Mouse (Mus musculus) spleen, postnatal 14 days (tissue): Measurements from ENCODE around the gene Fyb2.
"Not testable (repeated sequence)": the region's sequence is repeated elsewhere in the genome, so short reads cannot be mapped to it uniquely, and the experiment has no call there.

ENCODE experiments used
- DNase-seq, 2 experiments: peaks; one replicate each; pipeline ENCODE4 v3.0.0; 2021 to 2022; ENCODE audit warnings: low spot score in 2 of 2

Fyb2 gene

DNA sequence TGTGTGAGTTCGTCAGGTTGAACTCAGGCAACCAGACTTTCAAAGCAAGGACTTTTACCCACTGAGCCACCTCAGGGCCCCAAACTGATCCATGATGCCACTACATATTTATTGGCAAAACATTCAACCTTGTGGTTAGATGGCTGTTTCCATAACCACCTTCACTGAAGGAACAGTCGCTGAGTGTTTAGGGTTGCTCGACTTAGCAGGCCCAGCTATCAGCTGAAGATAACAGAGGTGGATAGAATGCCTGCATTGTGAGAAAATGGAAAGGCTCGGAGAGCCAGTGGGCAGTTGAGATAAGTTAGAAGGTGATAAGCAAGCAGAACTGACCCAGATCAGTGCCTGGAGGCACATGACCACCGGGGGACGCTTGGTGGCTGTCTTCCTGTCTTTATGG is 26.3 kb downstream of the Fyb2 start:
- no peak for DNase-seq

DNA sequence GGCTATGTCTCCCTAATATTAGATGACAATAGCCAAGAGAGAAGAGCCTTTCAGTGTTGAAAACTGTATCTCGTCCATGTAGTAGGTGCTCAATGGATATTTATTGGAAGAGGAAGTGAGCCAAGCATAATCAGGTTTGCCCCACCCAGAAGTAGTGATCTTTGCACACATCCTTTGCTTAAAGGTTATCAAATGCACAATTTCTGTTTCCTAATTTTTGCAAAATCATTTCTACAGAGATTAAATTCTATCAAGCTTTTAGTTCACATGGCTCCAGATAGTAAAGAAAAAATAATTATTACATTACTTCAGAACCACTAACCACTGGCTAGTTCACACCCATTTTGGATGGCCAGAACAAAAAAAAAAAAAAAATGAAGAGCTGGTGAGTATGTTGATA is 28.6 kb downstream of the Fyb2 start:
- DNase-seq, result no peak

DNA sequence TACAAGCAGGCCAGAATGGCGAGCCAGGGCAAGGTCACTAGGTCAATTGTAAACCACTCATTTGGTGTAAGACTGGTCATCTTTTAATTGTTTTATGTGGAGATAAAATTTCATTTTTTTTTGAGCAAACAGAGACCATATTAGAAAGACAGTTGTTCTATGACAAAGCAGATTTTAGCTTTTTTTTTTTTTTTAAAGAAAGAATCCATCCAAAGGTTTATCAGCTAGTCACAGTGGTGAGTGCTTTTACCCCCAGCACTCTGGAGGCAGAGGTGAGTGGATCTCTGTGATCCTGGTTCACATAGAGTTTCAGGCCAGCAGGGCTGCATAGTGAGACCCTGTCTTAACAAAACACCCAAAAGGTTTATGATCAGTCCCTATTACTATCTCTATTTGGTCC is 31.2 kb downstream of the Fyb2 start:
- no peak for DNase-seq

DNA sequence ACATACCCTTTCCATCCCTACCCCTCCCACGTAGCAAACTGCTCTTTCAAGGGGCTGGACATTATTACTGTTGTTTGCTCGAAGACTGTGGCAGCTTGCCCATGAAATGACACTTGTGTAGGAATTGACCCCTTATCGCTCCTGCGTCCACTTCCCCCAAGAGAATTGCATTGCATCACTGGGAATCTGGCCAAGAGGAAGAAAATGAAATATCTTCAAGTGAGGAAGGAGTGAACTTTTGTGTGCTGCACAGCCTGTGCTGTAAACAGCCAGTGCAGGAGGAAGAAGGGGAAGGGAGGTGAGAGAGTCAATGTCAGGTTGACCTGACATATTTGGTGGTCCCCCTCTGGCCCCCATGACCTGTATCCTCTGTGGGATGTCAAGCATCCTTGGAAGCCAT is 35.6 kb downstream of the Fyb2 start:
- DNase-seq, result no peak

DNA sequence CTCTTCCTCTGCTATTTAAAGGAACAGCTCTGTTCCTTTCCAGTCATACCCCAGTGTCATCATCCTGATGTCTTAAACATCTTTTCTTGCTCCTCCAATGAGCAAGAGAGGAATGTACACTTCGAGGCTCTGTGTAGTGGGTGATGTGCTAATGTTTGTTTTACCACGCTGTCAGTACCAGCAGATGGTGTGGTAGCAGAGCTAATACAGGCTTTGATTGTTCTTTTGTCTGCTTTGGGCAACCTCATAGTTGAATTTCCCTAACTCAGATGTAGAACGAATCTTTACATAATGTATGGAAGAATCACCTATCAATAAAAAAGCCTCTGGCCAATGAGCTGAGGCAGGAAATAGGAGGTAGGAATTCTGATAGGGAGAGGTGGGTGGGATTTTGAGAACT is 36.0 kb downstream of the Fyb2 start:
- DNase-seq, result no peak

DNA sequence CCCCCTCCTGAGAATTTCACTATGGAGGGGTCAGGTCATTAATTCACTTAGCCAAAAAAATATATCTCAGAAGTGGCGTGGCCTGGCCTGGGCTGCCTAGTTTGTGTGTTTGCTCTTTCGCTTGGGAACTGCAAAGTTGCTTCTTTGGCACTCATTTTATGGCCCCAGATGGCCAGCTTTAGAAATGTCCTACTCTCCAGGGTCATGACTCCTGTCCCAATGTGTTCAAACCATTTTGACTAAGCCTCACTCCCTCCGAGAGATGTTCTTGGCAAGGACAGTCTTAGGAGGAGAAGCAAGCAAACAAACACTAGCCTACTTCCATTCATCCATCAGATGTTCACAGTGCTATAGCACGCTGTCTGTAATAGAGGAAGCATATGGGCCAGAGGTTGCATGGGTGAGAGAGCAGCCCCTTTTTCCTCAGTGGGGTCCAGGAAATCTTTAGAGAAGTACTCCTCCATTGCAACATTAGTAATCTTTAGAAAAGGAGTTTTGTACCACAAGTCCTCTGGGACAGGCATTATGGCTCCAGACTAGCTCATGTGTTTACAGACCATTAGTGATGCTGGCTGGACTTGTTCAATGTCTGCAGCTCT is 38.1 kb downstream of the Fyb2 start:
- DNase-seq, result no peak

DNA sequence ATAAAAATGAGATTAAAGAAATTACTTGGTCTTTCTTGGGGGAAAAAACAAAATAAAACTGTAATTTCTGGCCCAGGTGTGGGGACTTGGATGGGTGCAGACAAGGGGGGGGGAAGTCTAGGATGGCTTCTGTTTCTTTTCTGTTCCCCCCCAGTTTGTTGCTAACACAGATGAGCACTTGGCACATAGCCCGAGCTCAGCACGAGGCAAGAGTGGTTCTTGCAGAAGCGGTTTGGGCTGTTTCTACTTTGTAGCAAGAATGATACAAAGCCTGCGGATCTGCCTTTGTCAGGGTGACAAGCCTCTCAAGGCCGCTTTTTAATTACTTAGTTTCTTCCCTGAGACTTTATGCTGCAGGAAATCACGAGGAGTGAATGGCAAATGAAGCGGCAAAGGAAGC is 43.4 kb downstream of the Fyb2 start:
- DNase-seq, result no peak

DNA sequence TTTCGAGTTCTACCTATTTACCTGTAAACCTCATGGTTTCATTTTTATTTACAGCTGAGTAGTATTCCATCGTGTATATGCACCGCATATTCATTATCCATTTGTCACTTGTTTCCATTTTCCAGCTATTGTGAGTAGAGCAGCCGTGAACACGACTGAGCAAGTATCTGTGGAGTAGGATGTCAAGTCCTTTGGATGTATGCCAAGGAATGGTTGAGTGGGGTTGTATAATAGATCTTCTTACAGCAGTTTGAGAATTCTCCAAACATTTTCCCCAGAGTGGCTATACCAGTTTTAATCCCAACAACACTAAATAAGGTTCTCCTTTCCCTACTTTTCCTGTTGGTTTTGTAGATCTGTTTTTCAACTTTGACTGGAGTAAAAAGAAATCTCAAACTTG is 48.2 kb downstream of the Fyb2 start:
- DNase-seq, result no peak

DNA sequence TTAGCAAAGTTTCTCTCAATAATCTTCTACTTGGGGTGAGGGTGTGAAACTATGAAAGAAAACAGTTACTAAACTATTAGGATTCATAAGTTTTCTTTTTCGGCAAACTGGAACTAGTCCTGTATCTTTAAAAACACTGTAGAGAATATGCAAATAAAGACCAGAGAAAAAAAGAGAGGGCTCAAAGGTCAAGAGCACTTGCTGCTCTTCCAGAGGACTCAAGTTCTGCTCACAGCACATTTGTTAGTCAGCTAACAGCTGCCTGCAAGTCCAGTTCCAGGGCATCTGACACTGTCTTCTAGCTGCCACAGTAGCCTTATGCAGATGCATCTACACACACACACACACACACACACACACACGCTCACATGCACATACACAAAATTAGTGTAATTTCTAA is 59.4 kb downstream of the Fyb2 start:
- DNase-seq, result no peak

DNA sequence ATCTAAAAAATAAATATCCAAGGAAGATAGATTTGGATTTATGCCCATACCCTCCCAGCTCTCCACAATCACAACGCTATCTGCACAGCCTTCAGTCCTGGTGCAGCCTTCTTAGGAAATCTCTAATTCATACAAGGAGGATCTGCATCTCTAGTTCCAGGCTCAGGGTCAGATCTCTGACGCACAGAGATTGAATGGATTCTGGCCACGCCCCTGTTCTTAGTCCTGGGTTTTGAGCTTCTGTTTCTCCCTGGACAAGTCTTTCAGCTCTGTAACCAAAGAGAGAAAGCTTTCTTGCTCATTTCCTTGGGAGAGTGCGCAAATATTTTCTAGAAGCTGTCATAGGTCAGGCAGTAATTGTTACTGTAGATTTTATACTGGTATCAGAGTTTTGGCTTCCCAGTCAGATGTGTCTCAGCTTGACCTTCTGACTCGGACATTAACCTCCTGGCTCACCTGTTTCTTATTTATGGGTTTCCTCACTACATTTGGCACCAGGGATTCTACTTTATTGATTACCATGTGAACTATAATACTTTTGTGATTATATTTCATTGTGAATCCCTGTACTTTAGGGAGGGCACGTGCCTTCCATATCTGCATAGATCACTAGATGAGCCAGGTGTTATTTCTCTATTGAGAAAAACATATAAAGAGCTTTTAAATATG is 62.0 kb downstream of the Fyb2 start:
- no peak for DNase-seq

DNA sequence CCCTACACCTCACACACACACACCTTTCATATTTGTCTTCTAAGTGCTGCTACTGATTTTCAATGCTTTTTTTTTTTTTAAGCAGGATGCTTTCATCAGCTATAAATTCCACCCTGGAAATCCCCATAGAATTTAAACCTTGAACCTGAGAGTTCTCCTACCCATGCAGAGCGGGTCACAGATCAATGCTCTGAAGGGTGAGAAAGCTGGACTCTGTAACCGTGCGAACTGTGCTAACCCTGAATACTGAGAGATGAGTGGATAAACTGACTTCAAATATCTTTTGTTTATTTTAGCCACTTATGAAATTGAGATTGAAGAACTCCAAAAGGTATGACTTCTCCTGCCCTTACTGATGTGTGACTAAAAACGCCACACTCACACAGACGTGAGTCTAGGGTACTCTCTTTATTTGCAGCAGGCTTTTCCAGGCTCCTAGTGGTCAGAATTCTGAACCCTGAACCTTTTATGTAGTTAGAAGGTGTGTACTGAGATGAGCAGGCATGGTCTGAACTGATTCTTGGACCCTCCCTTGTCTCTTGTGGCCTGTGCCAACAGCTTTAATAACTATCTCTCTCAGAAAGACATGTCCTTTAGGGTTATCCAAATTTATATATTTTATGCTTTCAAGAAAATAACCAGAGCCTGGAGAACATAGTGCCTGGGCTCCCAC is 72.8 kb downstream of the Fyb2 start:
- DNase-seq, result no peak

DNA sequence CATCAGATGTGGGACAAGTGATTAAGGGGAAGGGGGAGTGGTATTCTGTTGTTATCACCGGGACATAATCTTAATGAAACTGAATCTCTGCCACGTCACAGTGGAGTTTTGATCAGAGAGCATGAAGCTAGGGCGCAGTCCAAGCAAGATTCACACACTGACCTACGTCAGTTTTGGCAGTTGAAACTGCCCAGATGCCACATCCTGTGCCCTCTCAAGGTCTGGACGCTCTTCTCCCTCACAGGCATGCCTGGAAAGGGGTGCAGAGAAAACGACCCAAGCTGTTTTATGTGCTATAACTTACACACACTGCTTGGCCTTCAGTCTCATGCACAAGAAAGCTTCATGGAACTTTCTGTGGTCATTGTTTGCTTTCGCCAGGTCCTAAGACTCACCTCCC is 74.4 kb downstream of the Fyb2 start:
- DNase-seq, result no peak

DNA sequence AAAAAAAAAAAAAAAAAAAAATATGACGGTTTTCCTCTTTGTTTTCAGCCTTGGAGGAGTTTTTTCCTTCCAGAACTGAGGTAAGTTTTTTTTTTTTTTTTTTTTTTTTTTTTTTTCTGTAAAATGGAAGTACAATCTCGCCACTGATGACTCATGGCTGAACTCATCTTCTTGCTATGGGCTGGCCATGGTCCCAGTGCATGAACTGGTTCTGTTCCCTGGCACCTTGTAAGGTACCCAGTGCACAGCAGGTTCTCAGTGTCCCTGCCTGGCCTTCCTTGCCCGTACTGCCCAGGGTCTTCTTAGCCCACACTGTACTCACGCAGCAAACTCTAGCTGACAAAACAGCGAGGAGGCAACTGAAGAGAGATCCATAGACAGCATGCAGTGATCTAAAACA is 74.8 kb downstream of the Fyb2 start:
- DNase-seq, result no peak

DNA sequence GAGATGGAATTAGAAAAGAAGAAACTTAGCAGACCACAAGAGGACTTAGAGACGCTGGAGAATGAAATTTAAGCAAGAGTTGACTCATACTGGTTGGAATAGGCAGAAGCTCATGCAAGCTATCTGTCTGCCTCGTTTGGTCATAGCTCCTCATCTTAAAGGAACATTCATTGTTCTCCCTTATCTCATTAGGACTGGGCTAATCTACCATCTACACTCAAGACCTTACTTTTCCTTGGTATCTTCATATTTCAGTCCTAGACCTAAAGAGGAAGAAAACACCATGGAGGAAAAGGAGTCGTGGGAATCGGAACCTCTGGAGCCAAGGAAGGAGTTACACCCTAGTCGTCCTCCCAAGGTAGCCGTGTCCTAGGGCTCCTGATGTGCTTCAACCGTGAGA is 75.5 kb downstream of the Fyb2 start:
- no peak for DNase-seq

DNA sequence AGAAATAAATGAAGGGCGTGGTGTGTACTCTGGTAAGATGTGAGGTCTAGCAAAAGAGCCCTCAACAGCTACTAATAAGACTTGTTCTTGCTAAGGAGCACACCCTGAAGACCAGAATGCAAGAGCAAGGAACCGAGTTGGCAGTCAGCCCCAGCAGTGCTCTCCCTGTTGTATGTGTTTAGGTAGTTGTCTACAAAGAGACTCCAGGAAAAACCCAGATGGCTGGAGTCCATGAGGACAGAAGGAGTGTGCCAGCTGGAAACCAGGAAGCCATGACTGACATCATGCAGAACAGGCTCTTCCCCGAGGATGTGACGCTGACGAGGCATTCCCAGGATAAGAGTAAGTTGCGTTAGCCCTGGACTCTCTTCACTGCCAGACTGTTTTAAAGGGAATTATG is 76.8 kb downstream of the Fyb2 start:
- no peak for DNase-seq

DNA sequence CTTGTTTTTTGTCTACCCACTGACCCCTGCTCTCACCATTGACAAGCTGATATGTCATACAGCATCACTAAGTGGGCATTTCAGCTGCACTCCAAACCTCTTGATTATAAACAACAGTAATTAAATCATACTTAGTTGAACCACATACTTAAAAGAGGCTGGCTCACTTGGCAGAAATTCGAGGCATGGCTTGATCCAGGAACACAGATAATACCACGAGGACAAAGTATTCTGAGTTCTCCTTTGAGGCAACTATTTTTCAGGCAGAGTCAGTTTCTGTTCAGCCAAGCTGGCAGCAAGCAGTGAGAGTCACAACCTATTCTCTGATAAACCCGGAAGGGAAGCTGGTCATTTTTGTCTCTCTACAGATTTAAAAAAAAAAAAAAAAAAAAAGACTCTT is 77.4 kb downstream of the Fyb2 start:
- no peak for DNase-seq

DNA sequence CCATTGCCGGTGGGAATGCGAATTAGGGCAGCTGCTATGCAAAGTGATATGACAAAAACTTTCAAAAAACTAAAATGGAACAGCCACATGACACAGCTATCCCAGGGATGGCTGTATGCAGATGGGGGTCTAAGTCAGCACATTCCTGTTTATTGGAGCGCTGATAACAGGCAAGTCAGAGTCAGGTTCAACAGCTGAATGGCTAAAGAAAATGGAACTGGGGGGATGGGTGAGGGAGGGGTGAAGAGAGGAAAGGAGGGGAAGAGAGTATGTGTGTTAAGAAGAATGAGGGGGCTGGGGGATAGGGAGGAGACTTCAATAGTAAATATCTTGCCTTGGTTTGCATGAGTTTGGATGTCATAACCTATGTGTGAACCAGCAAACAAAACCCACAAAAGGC is 79.0 kb downstream of the Fyb2 start:
- DNase-seq, result no peak

DNA sequence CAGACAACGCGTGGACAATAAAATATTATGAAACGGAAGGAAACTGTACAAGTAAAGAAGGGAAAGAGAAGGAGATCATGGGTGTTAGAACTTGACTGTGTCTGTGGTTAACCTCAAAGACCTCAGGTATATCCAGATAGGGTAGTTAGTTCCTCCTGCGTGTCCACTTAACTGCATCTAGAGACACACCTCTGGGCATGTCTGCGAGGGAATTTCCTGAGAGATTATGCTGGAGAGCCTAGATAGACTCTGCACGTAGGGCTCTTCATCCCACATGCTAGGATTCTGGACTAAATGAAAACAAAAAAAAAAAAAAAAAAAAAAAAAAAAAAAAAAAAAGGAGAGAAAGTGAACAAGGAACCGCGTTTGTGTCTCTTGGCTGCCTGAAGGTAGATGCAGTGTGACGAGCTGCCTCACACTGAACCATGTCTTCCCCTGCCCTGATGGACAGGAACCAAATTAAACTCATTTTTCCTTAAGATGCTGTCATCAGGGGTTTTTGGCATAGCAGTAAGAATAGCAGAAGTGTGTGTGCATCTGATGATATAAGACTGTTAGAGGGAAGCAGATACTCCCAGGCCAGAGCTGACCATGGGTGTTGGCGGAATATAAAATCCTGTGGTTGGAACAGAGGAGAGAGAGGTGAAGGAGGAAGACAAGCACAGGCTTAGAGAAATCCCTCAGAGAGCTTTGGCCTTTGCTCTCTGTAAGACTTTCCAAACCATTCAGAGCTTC is 80.1 kb downstream of the Fyb2 start:
- no peak for DNase-seq

DNA sequence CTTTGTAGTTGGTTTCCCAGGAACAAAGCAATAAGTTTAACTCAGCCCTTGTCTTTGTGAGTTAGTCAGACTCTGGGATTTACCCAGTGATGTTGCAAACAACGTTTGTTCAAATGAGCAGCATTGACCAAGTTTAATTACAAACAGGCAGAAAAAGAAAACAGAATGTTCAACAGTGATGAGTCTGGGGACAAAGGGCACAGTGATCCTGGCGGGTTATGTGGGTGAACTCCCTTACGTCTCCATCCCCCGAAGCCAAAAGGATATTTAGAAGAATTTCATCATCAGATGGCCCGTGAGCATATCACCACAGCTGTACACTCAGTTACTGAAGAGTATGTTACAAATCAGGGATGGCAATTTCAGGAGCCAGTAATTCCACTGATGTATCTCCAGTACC is 86.4 kb downstream of the Fyb2 start:
- DNase-seq, result no peak

DNA sequence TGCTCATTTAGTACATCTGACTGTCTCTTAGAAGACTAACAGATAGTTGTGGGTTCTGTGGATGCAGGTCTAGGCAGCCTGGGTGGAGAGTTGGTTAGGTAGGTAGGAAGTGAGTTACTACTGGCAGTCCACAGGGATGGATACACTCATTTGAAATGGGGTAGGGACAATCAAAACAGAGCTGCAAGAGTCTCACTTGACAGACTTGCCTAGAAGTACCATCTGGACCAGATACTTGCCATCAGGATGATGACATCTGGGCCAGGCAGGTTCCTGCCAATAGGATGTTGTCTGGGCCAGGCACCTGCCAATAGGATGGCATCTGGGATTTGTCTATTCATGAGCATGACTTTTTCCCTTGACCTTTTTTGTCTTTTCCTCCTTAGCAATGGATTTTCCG is 88.5 kb downstream of the Fyb2 start:
- no peak for DNase-seq

DNA sequence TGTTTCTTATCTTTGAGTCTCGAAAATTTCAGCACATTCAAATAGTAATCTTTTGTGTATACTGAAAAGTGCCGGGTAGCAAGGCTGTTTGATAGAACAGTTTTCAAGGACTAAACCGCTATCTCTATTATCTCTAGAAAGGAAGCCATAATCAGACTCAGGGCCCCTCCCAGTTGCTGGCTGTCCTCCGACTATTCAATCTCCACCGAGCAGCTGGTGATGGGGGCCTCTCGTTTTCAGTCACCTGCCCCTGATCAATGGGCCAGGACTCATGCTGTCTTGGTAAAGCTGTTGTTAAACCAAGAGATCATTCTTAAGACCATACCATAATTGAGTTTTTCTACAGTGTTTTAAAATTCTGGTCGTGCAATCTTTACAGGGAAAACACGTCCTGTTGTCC is 90.9 kb downstream of the Fyb2 start:
- no peak for DNase-seq

DNA sequence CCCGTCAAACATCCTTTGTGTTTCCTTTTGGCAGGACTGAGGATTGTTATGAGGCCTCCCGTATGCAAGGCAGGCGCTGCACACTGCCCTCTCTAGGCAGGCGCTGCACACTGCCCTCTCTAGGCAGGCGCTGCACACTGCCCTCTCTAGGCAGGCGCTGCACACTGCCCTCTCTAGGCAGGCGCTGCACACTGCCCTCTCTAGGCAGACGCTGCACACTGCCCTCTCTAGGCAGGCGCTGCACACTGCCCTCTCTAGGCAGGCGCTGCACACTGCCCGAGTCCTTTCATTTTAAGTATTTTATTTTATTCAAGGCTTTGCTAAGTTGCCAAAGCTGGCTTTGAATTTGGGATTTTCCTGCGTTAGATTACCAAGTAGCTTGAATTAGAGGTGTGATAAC is 91.4 kb downstream of the Fyb2 start:
- DNase-seq, result not testable (repeated sequence)
